Mouse (Mus musculus): ENCODE measurements around the gene Cmtm5. TPM values are rescaled to one million over a fixed set of nuclear protein-coding genes. Genes with fewer than 3 reads are reported as not detected.
"Not testable (repeated sequence)": the region's sequence is repeated elsewhere in the genome, so short reads cannot be mapped to it uniquely, and the experiment has no call there.

Cmtm5 gene
- polyA plus RNA-seq, 1 experiment from 2014 or later: not detected

DNA sequence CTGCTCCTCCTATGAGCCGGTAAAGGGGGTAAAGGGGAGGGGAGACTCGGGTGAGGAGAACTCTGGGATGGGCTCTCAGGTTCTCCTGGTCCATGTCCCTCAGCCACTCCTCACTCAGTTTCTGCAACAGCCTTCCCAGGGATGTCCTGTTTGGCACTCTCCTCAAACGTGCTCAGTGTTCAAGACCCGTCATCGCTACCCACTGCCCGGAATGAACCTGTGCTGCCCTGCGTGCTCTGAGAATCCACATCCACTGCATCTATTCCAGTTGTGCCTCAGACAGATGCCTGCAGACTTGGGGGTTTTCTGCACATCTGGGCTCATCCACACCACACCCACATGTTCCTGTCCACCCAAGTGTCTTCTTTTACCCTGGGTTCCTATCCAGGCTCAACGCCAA lies 6.4 kb downstream of the Cmtm5 start:
- no peak overlapping the region for H3K27ac ChIP-seq
- WGBS (ENCODE audit: missing documents): 93% methylated on average over 8 of the region's 8 CpGs
- no peak overlapping the region for H3K4me3 ChIP-seq (ENCODE audit: inconsistent target)
- H3K36me3 ChIP-seq (ENCODE audit: inconsistent target): no peaks in the 10 kb centered on the region
- H3K79me2 ChIP-seq (ENCODE audit: inconsistent target): no peaks in the 10 kb centered on the region

GRCm38 (mm10) chr14:54943971-54944370 lies 7.9 kb downstream of the Cmtm5 start:
- no peak overlapping the region for H3K4me3 ChIP-seq (ENCODE audit: inconsistent target)
- no peak overlapping the region for H3K27ac ChIP-seq
- no peaks in the 10 kb centered on the region for H3K36me3 ChIP-seq (ENCODE audit: inconsistent target)
- H3K79me2 ChIP-seq (ENCODE audit: inconsistent target): no peaks in the 10 kb centered on the region
- 94% methylated on average over 6 of the region's 7 CpGs for WGBS (ENCODE audit: missing documents)

GRCm38 (mm10) chr14:54944939-54945338 lies 8.9 kb downstream of the Cmtm5 start:
- Histone ChIP-seq H3K36me3 (ENCODE audit: inconsistent target) (no peaks in the 10 kb centered on the region), H3K27ac (no peak overlapping the region), H3K4me3 (ENCODE audit: inconsistent target) (no peak overlapping the region), H3K79me2 (ENCODE audit: inconsistent target) (no peaks in the 10 kb centered on the region)
- WGBS (ENCODE audit: missing documents): 62% methylated on average over 2 of the region's 2 CpGs

GRCm38 (mm10) chr14:54945975-54946704 lies 10.1 kb downstream of the Cmtm5 start:
- H3K36me3 ChIP-seq (ENCODE audit: inconsistent target): no peaks in the 10 kb centered on the region
- 88% methylated on average over 19 of the region's 19 CpGs for WGBS (ENCODE audit: missing documents)
- no peaks in the 10 kb centered on the region for H3K79me2 ChIP-seq (ENCODE audit: inconsistent target)
- H3K27ac ChIP-seq: no peak overlapping the region
- no peak overlapping the region for H3K4me3 ChIP-seq (ENCODE audit: inconsistent target)

DNA sequence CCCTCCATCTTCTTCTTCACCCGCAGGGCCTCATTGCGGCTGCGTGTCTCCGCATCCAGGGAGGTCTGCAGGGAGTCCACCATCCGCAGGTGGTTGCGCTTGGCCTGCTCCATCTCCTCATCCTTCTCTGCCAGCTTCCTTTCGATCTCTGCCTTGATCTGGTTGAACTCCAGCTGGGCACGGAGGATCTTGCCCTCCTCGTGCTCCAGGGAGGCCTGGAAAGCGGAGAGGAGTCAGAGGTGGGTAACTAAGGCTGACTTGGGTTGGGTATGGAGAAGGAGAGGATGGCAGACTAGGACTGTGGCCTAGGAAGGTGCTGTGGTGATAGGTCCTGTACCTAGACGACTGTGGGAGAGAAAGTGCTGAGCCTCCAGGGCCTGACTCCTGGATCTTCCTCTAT lies 10.9 kb downstream of the Cmtm5 start:
- WGBS (ENCODE audit: missing documents): 92% methylated on average over 5 of the region's 11 CpGs
- not testable (repeated sequence) for H3K27ac ChIP-seq; H3K79me2 ChIP-seq (ENCODE audit: inconsistent target); H3K36me3 ChIP-seq (ENCODE audit: inconsistent target); H3K4me3 ChIP-seq (ENCODE audit: inconsistent target)

DNA sequence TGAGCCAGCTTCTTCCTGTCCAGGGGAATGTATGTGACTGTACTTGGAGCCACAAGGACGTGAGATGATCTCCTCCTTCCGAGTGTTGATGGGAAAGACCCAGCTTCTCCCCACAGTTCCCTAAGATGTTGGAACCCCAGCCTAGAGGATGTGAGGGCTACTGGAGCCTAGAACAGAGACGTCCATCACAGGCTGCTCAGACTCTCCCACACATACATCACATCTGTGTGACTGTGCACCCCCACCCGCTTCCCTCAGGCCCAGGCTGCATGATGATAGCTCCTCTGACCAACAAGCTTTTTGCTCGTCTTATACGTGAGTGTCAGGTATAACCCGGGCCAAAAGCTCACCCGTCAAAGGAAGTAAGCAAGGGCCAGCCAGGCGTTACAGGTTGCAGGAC lies 12.7 kb downstream of the Cmtm5 start:
- Histone ChIP-seq H3K79me2 (ENCODE audit: inconsistent target) (no peaks in the 10 kb centered on the region), H3K36me3 (ENCODE audit: inconsistent target) (no peaks in the 10 kb centered on the region), H3K27ac (no peak overlapping the region), H3K4me3 (ENCODE audit: inconsistent target) (no peak overlapping the region)
- 84% methylated on average over 9 of the region's 9 CpGs for WGBS (ENCODE audit: missing documents)

GRCm38 (mm10) chr14:54950493-54950892 lies 14.4 kb downstream of the Cmtm5 start:
- Histone ChIP-seq H3K27ac (no peak overlapping the region), H3K4me3 (ENCODE audit: inconsistent target) (no peak overlapping the region), H3K36me3 (ENCODE audit: inconsistent target) (no peaks in the 10 kb centered on the region), H3K79me2 (ENCODE audit: inconsistent target) (no peaks in the 10 kb centered on the region)
- 80% methylated on average over 10 of the region's 12 CpGs for WGBS (ENCODE audit: missing documents)

- Histone ChIP-seq H3K27ac (no peak overlapping the region), H3K36me3 (ENCODE audit: inconsistent target) (no peaks in the 10 kb centered on the region), H3K4me3 (ENCODE audit: inconsistent target) (no peak overlapping the region), H3K79me2 (ENCODE audit: inconsistent target) (no peaks in the 10 kb centered on the region)
- WGBS (ENCODE audit: missing documents): 91% methylated on average over 6 of the region's 6 CpGs
Measured at GRCm38 (mm10) chr14:54951587-54951986, 15.5 kb downstream of the Cmtm5 start.

DNA sequence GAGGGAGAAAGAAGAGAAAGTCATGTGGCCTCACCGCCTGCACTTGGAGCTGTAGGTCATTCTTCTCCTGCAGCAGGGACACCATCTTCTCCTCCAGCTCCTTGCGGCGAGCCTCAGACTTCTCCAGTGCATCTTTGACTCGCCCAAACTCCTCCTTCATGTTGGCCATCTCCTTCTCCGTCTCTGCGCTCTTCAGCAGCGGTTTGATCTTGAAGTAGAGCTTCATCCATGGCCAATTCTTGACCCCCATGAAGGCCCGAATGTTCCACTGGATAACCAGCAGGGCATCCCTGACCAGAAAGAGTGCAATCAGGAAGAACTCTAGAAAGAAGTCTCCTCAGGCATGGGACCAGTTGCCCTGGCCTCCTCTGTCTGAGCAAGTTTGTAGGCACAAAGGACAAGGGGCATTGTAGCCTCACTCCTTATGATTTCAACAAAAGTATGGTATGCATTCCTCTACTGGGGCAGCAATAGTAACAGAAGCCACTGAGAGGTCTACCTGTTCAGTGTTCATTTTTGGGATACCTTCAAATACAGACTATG lies 17.7 kb downstream of the Cmtm5 start:
- Histone ChIP-seq H3K36me3 (ENCODE audit: inconsistent target) (no peaks in the 10 kb centered on the region), H3K27ac (no peak overlapping the region), H3K4me3 (ENCODE audit: inconsistent target) (no peak overlapping the region), H3K79me2 (ENCODE audit: inconsistent target) (no peaks in the 10 kb centered on the region)
- WGBS (ENCODE audit: missing documents): 90% methylated on average over 8 of the region's 8 CpGs

GRCm38 (mm10) chr14:54954474-54954873 lies 18.4 kb downstream of the Cmtm5 start:
- H3K27ac ChIP-seq: no peak overlapping the region
- no peaks in the 10 kb centered on the region for H3K79me2 ChIP-seq (ENCODE audit: inconsistent target)
- H3K4me3 ChIP-seq (ENCODE audit: inconsistent target): no peak overlapping the region
- 83% methylated on average over 3 of the region's 3 CpGs for WGBS (ENCODE audit: missing documents)
- no peaks in the 10 kb centered on the region for H3K36me3 ChIP-seq (ENCODE audit: inconsistent target)

GRCm38 (mm10) chr14:54955481-54955880 lies 19.4 kb downstream of the Cmtm5 start:
- no peaks in the 10 kb centered on the region for H3K36me3 ChIP-seq (ENCODE audit: inconsistent target)
- no peak overlapping the region for H3K27ac ChIP-seq
- WGBS (ENCODE audit: missing documents): 83% methylated on average over 2 of the region's 3 CpGs
- no peak overlapping the region for H3K4me3 ChIP-seq (ENCODE audit: inconsistent target)
- no peaks in the 10 kb centered on the region for H3K79me2 ChIP-seq (ENCODE audit: inconsistent target)

GRCm38 (mm10) chr14:54956533-54956932 lies 20.5 kb downstream of the Cmtm5 start:
- no peaks in the 10 kb centered on the region for H3K36me3 ChIP-seq (ENCODE audit: inconsistent target)
- H3K79me2 ChIP-seq (ENCODE audit: inconsistent target): no peaks in the 10 kb centered on the region
- no peak overlapping the region for H3K27ac ChIP-seq
- H3K4me3 ChIP-seq (ENCODE audit: inconsistent target): no peak overlapping the region
- WGBS (ENCODE audit: missing documents): 90% methylated on average over 9 of the region's 9 CpGs

- H3K27ac ChIP-seq: no peak overlapping the region
- 81% methylated on average over 4 of the region's 4 CpGs for WGBS (ENCODE audit: missing documents)
Measured at GRCm38 (mm10) chr14:54958503-54958902, 22.4 kb downstream of the Cmtm5 start.

DNA sequence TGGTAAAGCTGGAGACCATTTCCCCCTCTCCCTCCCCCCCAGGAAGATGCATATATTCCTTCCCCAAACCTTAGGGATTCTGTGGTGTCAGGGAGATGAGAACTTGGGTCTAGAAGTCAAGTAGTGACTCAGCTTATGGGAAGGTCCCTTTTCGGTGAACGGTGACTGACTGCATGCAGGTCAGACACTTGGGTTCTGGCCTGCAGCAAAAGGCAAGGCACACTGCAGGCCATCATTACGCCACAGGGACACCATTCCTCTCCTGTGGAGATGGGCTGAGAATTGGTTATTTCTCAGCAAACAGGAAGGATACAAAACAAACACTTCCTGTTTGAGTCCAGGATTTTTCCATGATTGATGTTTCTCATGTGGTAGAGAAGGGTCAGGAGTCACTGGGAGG lies 23.1 kb downstream of the Cmtm5 start:
- Histone ChIP-seq H3K27ac (no peak overlapping the region), H3K4me3 (ENCODE audit: inconsistent target) (no peak overlapping the region), H3K36me3 (ENCODE audit: inconsistent target) (no peaks in the 10 kb centered on the region), H3K79me2 (ENCODE audit: inconsistent target) (no peaks in the 10 kb centered on the region)
- 86% methylated on average over 3 of the region's 3 CpGs for WGBS (ENCODE audit: missing documents)

More at GRCm38 (mm10) chr14:54958503-54958902, 22.4 kb downstream of the Cmtm5 start:
- Histone ChIP-seq H3K36me3 (ENCODE audit: inconsistent target) (no peaks in the 10 kb centered on the region), H3K79me2 (ENCODE audit: inconsistent target) (no peaks in the 10 kb centered on the region), H3K4me3 (ENCODE audit: inconsistent target) (no peak overlapping the region)

DNA sequence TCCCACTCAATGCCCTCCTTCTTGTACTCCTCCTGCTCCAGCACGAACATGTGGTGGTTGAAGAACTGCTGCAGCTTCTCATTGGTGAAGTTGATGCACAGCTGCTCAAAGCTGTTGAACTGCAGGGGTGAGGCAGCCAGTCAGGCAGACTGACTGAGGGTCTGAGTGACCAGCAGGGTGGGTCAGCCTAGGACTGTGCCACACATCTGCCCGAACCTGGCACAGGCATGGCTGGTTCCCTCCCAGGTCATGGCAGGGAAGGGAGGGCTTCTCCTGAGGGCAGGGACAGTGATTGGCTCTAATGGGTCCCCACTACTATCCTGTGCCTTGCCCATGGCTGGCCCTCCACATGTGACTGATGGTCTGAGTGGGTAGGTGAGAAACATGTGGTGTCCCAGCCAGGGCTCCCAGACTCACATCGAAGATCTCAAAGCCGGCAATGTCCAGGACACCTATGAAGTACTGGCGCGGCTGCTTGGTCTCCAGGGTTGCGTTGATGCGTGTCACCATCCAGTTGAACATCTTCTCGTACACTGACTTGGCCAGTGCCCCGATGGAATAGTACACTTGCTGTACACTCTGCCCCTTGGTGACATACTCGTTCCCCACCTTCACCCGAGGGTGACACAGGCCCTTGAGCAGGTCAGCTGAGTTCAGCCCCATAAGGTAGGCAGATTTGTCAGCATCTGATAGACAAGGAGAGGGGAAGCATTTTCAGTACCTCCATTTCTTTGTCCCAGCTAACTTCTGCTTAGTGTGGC lies 24.0 kb downstream of the Cmtm5 start:
- 90% methylated on average over 11 of the region's 12 CpGs for WGBS (ENCODE audit: missing documents)
- H3K79me2 ChIP-seq (ENCODE audit: inconsistent target): not testable (repeated sequence)

More for the DNA sequence above, 24.0 kb downstream of the Cmtm5 start:
- not testable (repeated sequence) for H3K36me3 ChIP-seq (ENCODE audit: inconsistent target); H3K4me3 ChIP-seq (ENCODE audit: inconsistent target); H3K27ac ChIP-seq

Data from macrophage (primary cell).